ENCODE assay signal across 19 mouse cellular contexts in the genomic region with DNA sequence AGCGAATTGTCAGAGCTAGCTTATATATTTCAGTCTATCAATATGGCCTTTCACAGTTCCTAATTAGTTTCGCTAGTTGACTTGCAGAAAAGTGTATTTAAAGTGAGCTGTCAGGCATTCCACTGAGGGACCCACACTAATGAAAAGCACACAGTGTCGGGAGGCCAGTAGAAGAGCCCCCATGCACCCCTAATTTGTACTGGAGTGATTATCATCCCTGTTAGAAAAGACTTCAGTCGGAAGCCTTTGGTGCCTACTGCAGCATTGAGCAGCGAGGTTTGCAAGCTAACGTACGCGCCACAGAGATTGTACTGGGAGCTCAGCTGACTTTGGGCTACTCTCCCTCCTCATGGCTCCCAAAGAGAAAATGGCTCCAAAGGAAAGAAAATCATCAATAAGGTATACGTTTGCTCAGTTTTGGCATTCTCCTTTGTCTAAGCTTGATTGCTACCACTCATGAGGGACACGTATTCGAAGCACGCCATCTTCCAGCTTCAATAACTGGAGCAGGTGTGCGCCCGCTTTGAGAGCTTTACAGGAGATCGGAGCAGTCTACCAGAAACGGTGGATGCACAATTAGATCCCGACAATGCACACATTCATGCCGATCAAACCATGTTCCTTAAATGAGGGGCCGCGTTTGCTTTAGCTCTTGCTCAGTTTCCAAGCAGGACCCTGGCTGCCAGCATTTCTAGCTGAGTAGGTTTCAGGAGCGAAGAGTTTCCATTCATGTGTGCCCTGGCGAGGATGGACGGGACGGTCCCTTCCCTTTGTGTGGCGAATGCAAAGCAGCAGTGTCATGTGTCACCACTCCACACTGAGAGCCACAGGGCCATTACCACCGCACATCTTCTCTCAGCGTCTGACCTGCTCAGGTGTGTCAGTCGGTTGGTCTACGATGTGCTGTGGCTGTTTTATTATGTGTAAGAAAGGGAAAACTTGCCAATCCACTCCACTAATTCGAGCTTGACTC.
DNase-seq lines count a peak whose midpoint lies in the region; ATAC-seq and TF ChIP-seq lines count a peak whose summit lies in the region.
"Had no signal": no experiment of that assay in that cellular context is flagged by ENCODE, and none has a peak within 500 bp of the region (broad histone marks: within the 10 kb centered on the region; RNA-seq: fewer than 3 reads in every experiment).

No protein-coding gene starts in this region.

- no peak overlapping the region for H3K9ac ChIP-seq in hindbrain, embryonic 15.5 days
- no peak overlapping the region for H3K9ac ChIP-seq in hindbrain, embryonic 11.5 days (ENCODE audit: low read depth, low read length)
- no peak overlapping the region for H3K9ac ChIP-seq in midbrain, embryonic 14.5 days (replicated peaks; ENCODE audit: low read length)
- H3K9ac ChIP-seq in forebrain, embryonic 15.5 days (replicated peaks), result no peak overlapping the region; the same call in 1 of the 2 replicates
- H3K9ac ChIP-seq: embryonic facial prominence, embryonic 12.5 days; heart, embryonic 12.5 days; liver, embryonic 12.5 days; neural tube, embryonic 12.5 days had no signal

- H3K27ac ChIP-seq in hindbrain, embryonic 15.5 days (replicated peaks), result no peak overlapping the region
- H3K27ac ChIP-seq in hindbrain, embryonic 11.5 days (ENCODE audit: low read depth, low read length), result no peak overlapping the region
- no peak overlapping the region for H3K27ac ChIP-seq in midbrain, embryonic 14.5 days (replicated peaks; ENCODE audit: low read depth, low read length)
- H3K27ac ChIP-seq in midbrain, embryonic 10.5 days (replicated peaks), result no peak overlapping the region
- H3K27ac ChIP-seq in forebrain, embryonic 15.5 days (replicated peaks), result peak overlapping the region; percentile 27
- H3K27ac ChIP-seq: embryonic facial prominence, embryonic 12.5 days; kidney, postnatal 0 days; liver, embryonic 12.5 days; neural tube, embryonic 12.5 days had no signal

- no peaks in the 10 kb centered on the region for H3K36me3 ChIP-seq in hindbrain, embryonic 15.5 days
- H3K36me3 ChIP-seq in hindbrain, embryonic 11.5 days (ENCODE audit: control insufficient read depth, insufficient read depth, low read length), result no peaks in the 10 kb centered on the region
- no peaks in the 10 kb centered on the region for H3K36me3 ChIP-seq in midbrain, embryonic 14.5 days (ENCODE audit: control insufficient read depth, insufficient read depth, low read length)
- no peaks in the 10 kb centered on the region for H3K36me3 ChIP-seq in midbrain, embryonic 10.5 days
- no peaks in the 10 kb centered on the region for H3K36me3 ChIP-seq in forebrain, embryonic 15.5 days
- H3K36me3 ChIP-seq: embryonic facial prominence, embryonic 12.5 days; liver, embryonic 12.5 days; neural tube, embryonic 12.5 days had no signal

- no peaks in the 10 kb centered on the region for H3K9me3 ChIP-seq in hindbrain, embryonic 15.5 days
- no peaks in the 10 kb centered on the region for H3K9me3 ChIP-seq in hindbrain, embryonic 11.5 days (ENCODE audit: control insufficient read depth, low read length)
- no peaks in the 10 kb centered on the region for H3K9me3 ChIP-seq in midbrain, embryonic 14.5 days (ENCODE audit: control insufficient read depth, low read length)
- H3K9me3 ChIP-seq in midbrain, embryonic 10.5 days (replicated peaks), result no peaks in the 10 kb centered on the region
- no peaks in the 10 kb centered on the region for H3K9me3 ChIP-seq in forebrain, embryonic 15.5 days
- H3K9me3 ChIP-seq: embryonic facial prominence, embryonic 12.5 days; heart, embryonic 12.5 days; liver, embryonic 12.5 days; neural tube, embryonic 12.5 days had no signal

- TF ChIP-seq CTCF in brain, embryonic 14.5 days (IDR thresholded peaks at IDR 0.05; ENCODE audit: borderline replicate concordance, extremely low read depth, insufficient read depth, insufficient read length), result no peak

- H3K4me3 ChIP-seq in hindbrain, embryonic 15.5 days, result no peak overlapping the region
- no peak overlapping the region for H3K4me3 ChIP-seq in hindbrain, embryonic 11.5 days (ENCODE audit: low read depth, low read length)
- no peak overlapping the region for H3K4me3 ChIP-seq in midbrain, embryonic 14.5 days (replicated peaks; ENCODE audit: low read depth, low read length)
- H3K4me3 ChIP-seq in midbrain, embryonic 10.5 days, result no peak overlapping the region
- peak overlapping the region; percentile 28 for H3K4me3 ChIP-seq in forebrain, embryonic 15.5 days
- H3K4me3 ChIP-seq: embryonic facial prominence, embryonic 12.5 days; heart, embryonic 12.5 days; liver, embryonic 12.5 days; neural tube, embryonic 12.5 days had no signal

- 66% methylated on average over 30 of the region's 30 CpGs for WGBS in hindbrain, embryonic 15.5 days
- 80% methylated on average over 30 of the region's 30 CpGs for WGBS in hindbrain, embryonic 11.5 days
- WGBS in midbrain, embryonic 14.5 days, result 81% methylated on average over 30 of the region's 30 CpGs
- WGBS in midbrain, embryonic 10.5 days, result 90% methylated on average over 30 of the region's 30 CpGs
- 30% methylated on average over 30 of the region's 30 CpGs for WGBS in forebrain, embryonic 15.5 days

- H3K4me1 ChIP-seq in hindbrain, embryonic 15.5 days (replicated peaks), result peaks cover 26% of the 10 kb centered on the region
- no peaks in the 10 kb centered on the region for H3K4me1 ChIP-seq in hindbrain, embryonic 11.5 days (replicated peaks; ENCODE audit: control insufficient read depth, insufficient read depth, low read length)
- peaks cover 10% of the 10 kb centered on the region; the same call in 1 of the 2 replicates for H3K4me1 ChIP-seq in midbrain, embryonic 14.5 days (ENCODE audit: control insufficient read depth, insufficient read depth, low read length)
- H3K4me1 ChIP-seq in midbrain, embryonic 10.5 days, result peaks cover 12% of the 10 kb centered on the region
- H3K4me1 ChIP-seq in forebrain, embryonic 15.5 days, result peaks cover 49% of the 10 kb centered on the region
- H3K4me1 ChIP-seq: heart, embryonic 12.5 days; liver, embryonic 12.5 days had no signal

- no peak for TF ChIP-seq POLR2A in brain, embryonic 14.5 days (IDR thresholded peaks at IDR 0.05; ENCODE audit: borderline replicate concordance, extremely low read depth, insufficient read depth, insufficient read length, poor library complexity, severe bottlenecking)

- H3K27me3 ChIP-seq in hindbrain, embryonic 15.5 days, result no peaks in the 10 kb centered on the region
- H3K27me3 ChIP-seq in hindbrain, embryonic 11.5 days (ENCODE audit: control insufficient read depth, insufficient read depth, low read length), result no peaks in the 10 kb centered on the region
- H3K27me3 ChIP-seq in midbrain, embryonic 14.5 days (ENCODE audit: control insufficient read depth, insufficient read depth, low read length), result no peaks in the 10 kb centered on the region
- H3K27me3 ChIP-seq in midbrain, embryonic 10.5 days (ENCODE audit: low read depth, poor library complexity, severe bottlenecking), result no peaks in the 10 kb centered on the region
- H3K27me3 ChIP-seq in forebrain, embryonic 15.5 days, result no peaks in the 10 kb centered on the region
- H3K27me3 ChIP-seq: embryonic facial prominence, embryonic 12.5 days; heart, embryonic 12.5 days; liver, embryonic 12.5 days; neural tube, embryonic 12.5 days had no signal

- ATAC-seq in hindbrain, embryonic 15.5 days (ENCODE audit: low FRiP score, low read depth), result no peak
- no peak for ATAC-seq in hindbrain, embryonic 11.5 days (ENCODE audit: low FRiP score)
- no peak for ATAC-seq in midbrain, embryonic 14.5 days (ENCODE audit: low FRiP score, low TSS enrichment)
- ATAC-seq in forebrain, embryonic 15.5 days (replicated peaks), result peak; percentile 39
- ATAC-seq: liver, embryonic 12.5 days had no signal

- no peak for DNase-seq in hindbrain, embryonic 11.5 days (ENCODE audit: low spot score)
- DNase-seq in midbrain, embryonic 14.5 days, result peak; percentile 20
- no peak for DNase-seq in midbrain, embryonic 10.5 days (ENCODE audit: low spot score)
- DNase-seq in brain, embryonic 14.5 days (ENCODE audit: low read depth), result peak; percentile 93
- DNase-seq in frontal cortex, postnatal 10 days (ENCODE audit: low spot score in 2 of 2), result no peak
- no peak for DNase-seq in spleen, postnatal 14 days (ENCODE audit: low spot score in 2 of 2)
- DNase-seq: cerebellum, adult 9-10 months; heart, postnatal 14 days; kidney, adult 18-20 months; layer of hippocampus, postnatal 36 days; lung, adult 2 months; thymus, postnatal 14 days had no signal

- peak overlapping the region; percentile 23; the same call in 1 of the 2 replicates for H3K4me2 ChIP-seq in hindbrain, embryonic 15.5 days
- no peak overlapping the region for H3K4me2 ChIP-seq in hindbrain, embryonic 11.5 days (replicated peaks; ENCODE audit: low read depth, low read length)
- no peak overlapping the region for H3K4me2 ChIP-seq in midbrain, embryonic 14.5 days (ENCODE audit: low read length)
- peak overlapping the region; percentile 39 for H3K4me2 ChIP-seq in forebrain, embryonic 15.5 days (replicated peaks)
- H3K4me2 ChIP-seq: embryonic facial prominence, embryonic 12.5 days; heart, embryonic 12.5 days; liver, embryonic 12.5 days; neural tube, embryonic 12.5 days had no signal

Comparison
In these comparisons a context has a peak if more than half of its experiments do, and no peak if none do; other contexts are left out.
1. H3K4me2 ChIP-seq: peak in hindbrain, embryonic 15.5 days (single experiment) and forebrain, embryonic 15.5 days (single experiment); none in hindbrain, embryonic 11.5 days (single experiment) and midbrain, embryonic 14.5 days (single experiment).
2. DNase-seq: peak in midbrain, embryonic 14.5 days (single experiment) and brain, embryonic 14.5 days (single experiment); none in hindbrain, embryonic 11.5 days (single experiment), midbrain, embryonic 10.5 days (single experiment), frontal cortex, postnatal 10 days (0 of 2) and spleen, postnatal 14 days (0 of 2).